Mouse (Mus musculus): Measurements from ENCODE around the gene Slamf7. TPM values are rescaled to one million over a fixed set of nuclear protein-coding genes. Genes with fewer than 3 reads are reported as not detected.

Slamf7 gene
- polyA plus RNA-seq, 1 experiment from 2014 or later: not detected

GRCm38 (mm10) chr1:171663757-171664156 is 10.9 kb upstream of the Slamf7 start:
- H3K27ac ChIP-seq: no peak overlapping the region
- H3K27me3 ChIP-seq: no peaks in the 10 kb centered on the region
- H3K36me3 ChIP-seq: no peaks in the 10 kb centered on the region
- H3K9me3 ChIP-seq (replicated peaks): no peaks in the 10 kb centered on the region
- H3K4me1 ChIP-seq: no peaks in the 10 kb centered on the region
- no peak overlapping the region for H3K4me3 ChIP-seq
- no peak overlapping the region for H3K9ac ChIP-seq
- 89% methylated on average over 2 of the region's 2 CpGs for WGBS
- ATAC-seq (ENCODE audit: low FRiP score): no peak
- H3K4me2 ChIP-seq (replicated peaks): no peak overlapping the region

DNA sequence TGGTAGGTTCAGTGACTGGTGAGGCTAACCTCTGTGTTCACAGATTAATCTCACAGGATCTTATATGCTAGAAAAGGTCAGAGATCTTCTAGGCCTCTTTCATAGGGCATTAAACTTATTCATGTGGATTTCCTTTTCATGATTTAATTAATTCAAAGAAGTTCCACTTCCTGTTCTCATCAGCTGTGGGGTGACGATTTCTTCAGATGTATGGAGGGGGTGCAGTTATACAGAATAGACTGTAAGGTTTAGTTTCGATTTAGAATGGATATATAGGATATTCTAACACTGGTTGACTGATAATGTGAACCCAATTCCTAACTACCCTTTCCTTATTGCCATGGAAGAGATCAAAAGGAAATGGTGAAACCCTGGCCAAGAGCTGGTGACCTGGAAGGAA is 8.6 kb upstream of the Slamf7 start:
- H3K9me3 ChIP-seq (replicated peaks): no peaks in the 10 kb centered on the region
- no peaks in the 10 kb centered on the region for H3K36me3 ChIP-seq
- H3K27me3 ChIP-seq: no peaks in the 10 kb centered on the region
- no peak for ATAC-seq (ENCODE audit: low FRiP score)
- H3K9ac ChIP-seq: no peak overlapping the region
- no peak overlapping the region for H3K27ac ChIP-seq
- WGBS: 62% methylated on average over 2 of the region's 2 CpGs
- no peaks in the 10 kb centered on the region for H3K4me1 ChIP-seq
- H3K4me3 ChIP-seq: no peak overlapping the region
- no peak overlapping the region for H3K4me2 ChIP-seq (replicated peaks)

DNA sequence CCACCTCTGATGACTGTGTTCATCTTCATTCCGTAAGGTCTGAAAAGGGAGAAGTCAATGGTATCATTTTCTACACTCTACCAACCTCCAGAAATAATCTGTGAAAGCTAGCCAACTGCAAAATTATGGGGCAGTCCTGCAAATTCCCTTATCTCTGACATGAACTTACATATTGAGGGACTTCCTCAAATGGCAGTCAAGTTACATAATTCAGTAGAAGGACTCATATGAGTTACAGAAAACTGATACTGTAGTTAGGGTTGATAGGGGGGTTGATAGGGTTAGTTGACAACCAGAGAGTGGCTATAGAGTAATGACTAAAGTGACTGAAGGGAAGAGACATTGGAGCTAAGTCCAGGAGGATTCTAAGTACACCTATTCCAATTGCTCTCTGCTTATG is 7.6 kb upstream of the Slamf7 start:
- no peak overlapping the region for H3K9ac ChIP-seq
- H3K4me3 ChIP-seq: no peak overlapping the region
- no peaks in the 10 kb centered on the region for H3K4me1 ChIP-seq
- H3K36me3 ChIP-seq: no peaks in the 10 kb centered on the region
- no peaks in the 10 kb centered on the region for H3K27me3 ChIP-seq
- WGBS: 81% methylated on average over 1 of the region's 1 CpGs
- no peaks in the 10 kb centered on the region for H3K9me3 ChIP-seq (replicated peaks)
- ATAC-seq (ENCODE audit: low FRiP score): no peak
- no peak overlapping the region for H3K4me2 ChIP-seq (replicated peaks)
- no peak overlapping the region for H3K27ac ChIP-seq

DNA sequence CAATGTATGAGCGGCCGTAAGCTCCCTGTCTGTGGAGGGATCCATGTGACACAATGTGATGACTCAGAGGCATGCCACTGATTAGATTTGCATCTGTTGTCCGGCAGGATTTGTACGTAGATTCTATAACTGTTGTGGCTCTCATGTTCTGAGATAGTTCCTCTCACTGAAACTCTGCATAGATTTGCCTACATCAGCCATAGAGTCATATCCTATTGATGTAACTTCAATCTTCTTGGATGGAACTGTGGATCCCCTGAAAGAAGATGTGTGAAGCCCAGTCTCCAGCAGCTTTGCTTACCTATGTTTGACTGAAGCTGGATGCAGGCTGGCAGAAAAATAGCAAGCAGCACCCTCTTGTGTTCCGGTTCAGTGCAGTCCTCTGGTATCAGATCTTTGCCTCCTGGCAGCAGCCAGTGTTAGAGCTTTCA is 5.7 kb upstream of the Slamf7 start:
- Histone ChIP-seq H3K27ac (no peak overlapping the region), H3K9me3 (replicated peaks) (no peaks in the 10 kb centered on the region), H3K9ac (no peak overlapping the region), H3K4me1 (no peaks in the 10 kb centered on the region), H3K4me3 (no peak overlapping the region), H3K27me3 (no peaks in the 10 kb centered on the region), H3K4me2 (replicated peaks) (no peak overlapping the region), H3K36me3 (no peaks in the 10 kb centered on the region)
- no peak for ATAC-seq (ENCODE audit: low FRiP score)
- 78% methylated on average over 5 of the region's 5 CpGs for WGBS

DNA sequence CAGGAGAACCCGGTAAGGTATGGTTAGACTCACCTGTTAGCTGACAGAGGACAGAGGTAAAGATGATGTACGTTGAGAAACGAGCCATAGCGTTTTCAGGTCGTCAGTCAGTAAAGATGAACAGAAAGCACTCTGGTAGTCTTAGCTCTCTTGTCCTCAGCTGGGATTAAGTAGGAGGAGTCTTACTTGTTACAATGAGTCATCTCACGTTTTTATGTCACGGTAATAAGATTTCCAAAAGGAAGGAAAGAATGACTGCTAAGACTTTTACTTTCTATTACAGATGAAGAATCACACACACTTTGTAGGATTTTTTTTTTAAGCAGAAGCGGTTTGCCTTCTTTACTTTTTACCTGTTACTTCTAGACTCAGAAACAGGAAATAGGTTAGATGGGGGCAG is 4.0 kb downstream of the Slamf7 start:
- Histone ChIP-seq H3K27ac (no peak overlapping the region), H3K4me1 (no peaks in the 10 kb centered on the region), H3K9ac (no peak overlapping the region), H3K36me3 (no peaks in the 10 kb centered on the region), H3K4me2 (replicated peaks) (no peak overlapping the region), H3K4me3 (no peak overlapping the region), H3K27me3 (no peaks in the 10 kb centered on the region), H3K9me3 (replicated peaks) (no peaks in the 10 kb centered on the region)
- ATAC-seq (ENCODE audit: low FRiP score): no peak
- WGBS: 80% methylated on average over 8 of the region's 8 CpGs

- Histone ChIP-seq H3K9me3 (replicated peaks) (no peaks in the 10 kb centered on the region), H3K4me2 (replicated peaks) (no peak overlapping the region), H3K9ac (no peak overlapping the region), H3K27ac (no peak overlapping the region), H3K27me3 (no peaks in the 10 kb centered on the region), H3K36me3 (no peaks in the 10 kb centered on the region), H3K4me1 (no peaks in the 10 kb centered on the region), H3K4me3 (no peak overlapping the region)
- 82% methylated on average over 5 of the region's 5 CpGs for WGBS
- no peak for ATAC-seq (ENCODE audit: low FRiP score)
These were observed 5.1 kb downstream of the Slamf7 start for GRCm38 (mm10) chr1:171647716-171648115.

- H3K27ac ChIP-seq: no peak overlapping the region
- H3K9me3 ChIP-seq (replicated peaks): no peaks in the 10 kb centered on the region
- H3K9ac ChIP-seq: no peak overlapping the region
- no peaks in the 10 kb centered on the region for H3K4me1 ChIP-seq
- no peak overlapping the region for H3K4me3 ChIP-seq
- 77% methylated on average over 5 of the region's 5 CpGs for WGBS
- H3K27me3 ChIP-seq: no peaks in the 10 kb centered on the region
- no peaks in the 10 kb centered on the region for H3K36me3 ChIP-seq
- ATAC-seq (ENCODE audit: low FRiP score): no peak
- no peak overlapping the region for H3K4me2 ChIP-seq (replicated peaks)
These were observed 6.3 kb downstream of the Slamf7 start for GRCm38 (mm10) chr1:171646429-171646940.

- Histone ChIP-seq H3K4me2 (replicated peaks) (no peak overlapping the region), H3K4me1 (no peaks in the 10 kb centered on the region), H3K9me3 (replicated peaks) (no peaks in the 10 kb centered on the region), H3K36me3 (no peaks in the 10 kb centered on the region), H3K27me3 (no peaks in the 10 kb centered on the region), H3K27ac (no peak overlapping the region), H3K9ac (no peak overlapping the region), H3K4me3 (no peak overlapping the region)
- WGBS: 87% methylated on average over 7 of the region's 7 CpGs
- ATAC-seq (ENCODE audit: low FRiP score): no peak
These were observed 9.2 kb downstream of the Slamf7 start for GRCm38 (mm10) chr1:171643612-171644011.

DNA sequence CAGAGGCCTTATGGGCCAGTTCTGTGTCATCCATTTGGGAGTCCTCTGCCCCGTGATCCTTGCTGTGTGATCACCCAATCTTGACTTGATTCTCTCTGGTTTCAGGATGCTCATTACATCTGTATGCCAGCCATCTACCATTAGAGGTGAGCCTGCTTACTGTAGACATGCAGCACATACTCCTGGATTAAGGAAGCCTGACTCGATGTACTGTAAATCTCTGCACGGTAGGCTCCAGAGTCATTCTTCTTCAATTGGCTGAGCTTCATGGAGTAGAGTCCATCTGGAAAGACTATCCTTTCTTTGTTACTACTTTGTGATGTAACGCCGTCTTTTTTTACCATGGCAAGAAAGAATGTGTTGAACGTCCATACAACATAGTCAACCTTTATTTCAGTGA is 12.0 kb downstream of the Slamf7 start:
- Histone ChIP-seq H3K4me3 (no peak overlapping the region), H3K27ac (no peak overlapping the region), H3K4me2 (replicated peaks) (no peak overlapping the region), H3K9me3 (replicated peaks) (no peaks in the 10 kb centered on the region), H3K36me3 (no peaks in the 10 kb centered on the region), H3K4me1 (no peaks in the 10 kb centered on the region), H3K9ac (no peak overlapping the region), H3K27me3 (no peaks in the 10 kb centered on the region)
- ATAC-seq (ENCODE audit: low FRiP score): no peak
- WGBS: 92% methylated on average over 6 of the region's 6 CpGs

DNA sequence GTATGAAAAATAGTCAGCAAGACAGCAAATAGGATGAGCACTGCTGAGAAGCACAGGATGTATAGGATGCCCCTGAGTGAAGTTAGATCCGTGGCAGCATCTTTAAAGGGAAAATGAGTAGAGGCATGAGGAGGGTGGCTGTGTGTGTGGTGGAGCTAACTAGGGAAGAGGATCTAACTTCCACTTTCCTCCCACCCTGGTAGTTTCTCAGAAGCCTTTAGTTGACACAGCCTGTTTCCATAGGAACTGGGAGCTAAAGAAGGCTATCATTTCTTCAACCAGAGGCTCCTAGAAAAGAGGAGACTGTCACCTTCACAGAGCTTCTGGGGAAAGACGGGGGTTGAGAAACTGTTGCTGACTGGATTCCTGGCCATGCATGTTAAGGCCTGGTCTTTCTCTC is 14.1 kb downstream of the Slamf7 start:
- H3K4me3 ChIP-seq: no peak overlapping the region
- no peak overlapping the region for H3K4me2 ChIP-seq (replicated peaks)
- no peaks in the 10 kb centered on the region for H3K27me3 ChIP-seq
- H3K9ac ChIP-seq: no peak overlapping the region
- no peaks in the 10 kb centered on the region for H3K4me1 ChIP-seq
- H3K9me3 ChIP-seq (replicated peaks): no peaks in the 10 kb centered on the region
- no peaks in the 10 kb centered on the region for H3K36me3 ChIP-seq
- H3K27ac ChIP-seq: no peak overlapping the region
- 68% methylated on average over 2 of the region's 2 CpGs for WGBS
- no peak for ATAC-seq (ENCODE audit: low FRiP score)

- Histone ChIP-seq H3K4me1 (no peaks in the 10 kb centered on the region), H3K36me3 (no peaks in the 10 kb centered on the region)
- 83% methylated on average over 8 of the region's 8 CpGs for WGBS
These were observed 15.7 kb downstream of the Slamf7 start for GRCm38 (mm10) chr1:171637101-171637500.

DNA sequence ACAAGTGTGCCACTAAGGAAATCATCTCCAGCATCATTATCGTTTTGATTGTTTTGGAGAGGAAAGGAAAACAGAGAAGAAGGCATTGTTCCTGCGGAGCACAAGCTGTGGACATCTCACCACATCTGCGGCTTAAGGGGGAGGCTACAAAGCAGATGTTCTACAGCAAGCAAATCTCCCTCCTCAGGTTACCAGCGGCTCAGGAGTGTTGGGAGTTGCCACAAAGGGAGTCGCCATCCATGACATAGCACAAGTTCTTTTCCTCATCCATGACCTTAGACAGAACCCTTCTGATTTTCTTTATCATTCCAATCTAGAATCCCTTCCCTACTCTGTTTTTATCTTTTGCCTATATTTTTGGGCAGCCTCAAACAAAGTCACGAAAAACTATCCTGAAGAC is 17.1 kb downstream of the Slamf7 start:
- no peaks in the 10 kb centered on the region for H3K36me3 ChIP-seq
- no peaks in the 10 kb centered on the region for H3K4me1 ChIP-seq
- no peak overlapping the region for H3K4me2 ChIP-seq (replicated peaks)
- no peaks in the 10 kb centered on the region for H3K9me3 ChIP-seq (replicated peaks)
- H3K9ac ChIP-seq: no peak overlapping the region
- no peak overlapping the region for H3K4me3 ChIP-seq
- 58% methylated on average over 6 of the region's 6 CpGs for WGBS
- no peak for ATAC-seq (ENCODE audit: low FRiP score)
- no peak overlapping the region for H3K27ac ChIP-seq
- H3K27me3 ChIP-seq: no peaks in the 10 kb centered on the region

More at GRCm38 (mm10) chr1:171637101-171637500, 15.7 kb downstream of the Slamf7 start:
- H3K27ac ChIP-seq: no peak overlapping the region
- ATAC-seq (ENCODE audit: low FRiP score): no peak
- H3K9ac ChIP-seq: no peak overlapping the region
- H3K4me3 ChIP-seq: no peak overlapping the region
- no peaks in the 10 kb centered on the region for H3K9me3 ChIP-seq (replicated peaks)
- H3K27me3 ChIP-seq: no peaks in the 10 kb centered on the region
- no peak overlapping the region for H3K4me2 ChIP-seq (replicated peaks)

DNA sequence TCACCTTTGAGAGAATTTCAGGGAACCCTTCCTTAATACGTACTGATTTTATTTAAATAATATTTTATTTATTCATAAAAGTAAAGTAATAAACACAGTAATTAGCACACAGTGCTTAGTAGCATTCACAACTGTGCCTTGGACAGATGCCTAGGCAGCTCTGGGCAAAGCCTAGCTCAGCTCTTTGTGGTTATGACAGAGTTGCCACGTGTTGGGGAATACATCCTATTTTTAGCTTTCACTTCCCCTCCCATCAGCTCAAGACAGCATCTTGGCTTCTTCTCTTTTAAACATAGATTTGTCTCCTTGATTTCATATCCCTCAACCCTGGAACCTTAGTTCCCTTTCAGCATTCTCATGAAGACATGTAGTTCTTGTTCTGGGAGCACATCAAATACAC is 21.4 kb downstream of the Slamf7 start:
- Histone ChIP-seq H3K9me3 (replicated peaks) (no peaks in the 10 kb centered on the region), H3K27ac (no peak overlapping the region), H3K27me3 (no peaks in the 10 kb centered on the region), H3K9ac (no peak overlapping the region), H3K4me1 (no peaks in the 10 kb centered on the region), H3K4me3 (no peak overlapping the region), H3K36me3 (no peaks in the 10 kb centered on the region), H3K4me2 (replicated peaks) (no peak overlapping the region)
- 86% methylated on average over 2 of the region's 2 CpGs for WGBS
- no peak for ATAC-seq (ENCODE audit: low FRiP score)
